Mouse (Mus musculus) myocyte (in vitro differentiated cells): ENCODE data around the gene Patz1. TPM values are rescaled to one million over a fixed set of nuclear protein-coding genes. Genes with fewer than 3 reads are reported as not detected.

ENCODE experiments used
- H3K27me3 ChIP-seq: one replicate; pipeline ENCODE4 v1.6.1; 2011; ENCODE audit not compliant: control insufficient read depth, insufficient read depth, insufficient read length
- H3K36me3 ChIP-seq: one replicate; pipeline ENCODE4 v1.6.1; 2011; ENCODE audit not compliant: control insufficient read depth, insufficient read depth
- H3K4me2 ChIP-seq: one replicate; pipeline ENCODE4 v1.6.1; 2011; ENCODE audit warnings: low read depth, control low read depth
- H3K4me3 ChIP-seq: one replicate; pipeline ENCODE4 v1.5.1; 2011; ENCODE audit warnings: mild to moderate bottlenecking, control low read depth, moderate library complexity
- H3K79me2 ChIP-seq: one replicate; pipeline ENCODE4 v1.6.1; 2011; ENCODE audit not compliant: control insufficient read depth, insufficient read depth
- H3ac ChIP-seq: one replicate; pipeline ENCODE4 v1.6.1; 2011; ENCODE audit not compliant: control insufficient read depth, insufficient read length
- CEBPB ChIP-seq: IDR thresholded peaks from 2 replicates; pipeline ENCODE4 v1.6.1; 2011; ENCODE audit warnings: mild to moderate bottlenecking, moderate library complexity; ENCODE audit not compliant: poor library complexity, insufficient read depth, severe bottlenecking
- E2F4 ChIP-seq: IDR thresholded peaks from one replicate; pipeline ENCODE4 v1.6.1; 2011; ENCODE audit warnings: mild to moderate bottlenecking, control low read depth, moderate library complexity; ENCODE audit not compliant: insufficient read depth
- MAX ChIP-seq: IDR thresholded peaks from one replicate; pipeline ENCODE4 v1.6.1; 2011; ENCODE audit warnings: low read depth, mild to moderate bottlenecking, control low read depth
- MYOD1 ChIP-seq, 3 experiments: IDR thresholded peaks; one replicate each; pipeline ENCODE4 v1.6.1; 2011; ENCODE audit warnings: control low read depth in 2 of 3, low read depth in 2 of 3, mild to moderate bottlenecking in 2 of 3, moderate library complexity in 1 of 3; ENCODE audit not compliant: insufficient read length in 2 of 3, control insufficient read depth in 1 of 3
- MYOG ChIP-seq, 3 experiments: IDR thresholded peaks; one replicate each; pipeline ENCODE4 v1.6.1; 2011; ENCODE audit warnings: control low read depth in 2 of 3, low read depth in 2 of 3, mild to moderate bottlenecking in 2 of 3; ENCODE audit not compliant: insufficient read length in 2 of 3, control insufficient read depth in 1 of 3, insufficient read depth in 1 of 3
- POLR2A ChIP-seq: IDR thresholded peaks from one replicate; pipeline ENCODE4 v1.6.1; 2011; ENCODE audit warnings: low read depth, mild to moderate bottlenecking, control low read depth, moderate library complexity; ENCODE audit not compliant: insufficient read length
- POLR2AphosphoS2 ChIP-seq: IDR thresholded peaks from one replicate; pipeline ENCODE4 v1.6.1; 2011; ENCODE audit warnings: low read depth, control low read depth; ENCODE audit not compliant: insufficient read length
- REST ChIP-seq: IDR thresholded peaks from one replicate; pipeline ENCODE4 v1.6.1; 2011; ENCODE audit warnings: mild to moderate bottlenecking, control low read depth, moderate library complexity; ENCODE audit not compliant: insufficient read depth, insufficient read length
- SRF ChIP-seq: IDR thresholded peaks from one replicate; pipeline ENCODE4 v1.6.1; 2011; ENCODE audit warnings: low read depth; ENCODE audit not compliant: control insufficient read depth, insufficient read length
- TCF12 ChIP-seq: IDR thresholded peaks from one replicate; pipeline ENCODE4 v1.6.1; 2011; ENCODE audit warnings: mild to moderate bottlenecking, control low read depth; ENCODE audit not compliant: poor library complexity, insufficient read depth, severe bottlenecking
- TCF3 ChIP-seq: IDR thresholded peaks from one replicate; pipeline ENCODE4 v1.6.1; 2011; ENCODE audit warnings: low read depth, control low read depth; ENCODE audit not compliant: insufficient read length
- USF1 ChIP-seq: IDR thresholded peaks from one replicate; pipeline ENCODE4 v1.6.1; 2011; ENCODE audit warnings: low read depth, mild to moderate bottlenecking, control low read depth, moderate library complexity
- polyA plus RNA-seq: library from polyadenylated mRNA; unstranded; fragments of >200 nt; fragmentation: generic; extraction: Trizol; gene quantifications from one replicate; pipeline ENCODE4 v1.2.1, GENCODE M21; 2012; ENCODE audit warnings: missing spikeins

The Patz1 gene
- polyA plus RNA-seq, 1 experiment: 14.5 TPM

- H3K4me3 ChIP-seq: no peak overlapping the region
- H3K79me2 ChIP-seq: no peaks in the 10 kb centered on the region
- no peak overlapping the region for H3ac ChIP-seq
- H3K4me2 ChIP-seq: no peak overlapping the region
- H3K27me3 ChIP-seq: no peaks in the 10 kb centered on the region
- TF ChIP-seq E2F4: no peak
- TF ChIP-seq MAX: no peak
- no peak for TF ChIP-seq POLR2A
- TF ChIP-seq TCF3: no peak
- TF ChIP-seq CEBPB: no peak
- no peak for TF ChIP-seq POLR2AphosphoS2
- no peak for TF ChIP-seq MYOG (IDR thresholded peaks at IDR 0.05; ENCODE audit: control insufficient read depth in 1 of 3, insufficient read depth in 1 of 3, insufficient read length in 2 of 3, low read depth in 2 of 3)
- no peak for TF ChIP-seq MYOD1 (IDR thresholded peaks at IDR 0.05; ENCODE audit: control insufficient read depth in 1 of 3, insufficient read length in 2 of 3, low read depth in 2 of 3)
- no peak for TF ChIP-seq REST
- no peak for TF ChIP-seq TCF12
- no peak for TF ChIP-seq SRF
- TF ChIP-seq USF1: no peak
- peaks cover 9% of the 10 kb centered on the region for H3K36me3 ChIP-seq
These were observed 23.1 kb downstream of the Patz1 start for GRCm38 (mm10) chr11:3311586-3312347.

GRCm38 (mm10) chr11:3313294-3313693 lies 24.6 kb downstream of the Patz1 start:
- Histone ChIP-seq H3K4me3 (no peak overlapping the region), H3K79me2 (no peaks in the 10 kb centered on the region), H3K36me3 (peaks cover 8% of the 10 kb centered on the region), H3K27me3 (no peaks in the 10 kb centered on the region), H3ac (no peak overlapping the region), H3K4me2 (no peak overlapping the region)
- TF ChIP-seq POLR2A (no peak), TCF3 (no peak), MAX (no peak), REST (no peak), CEBPB (no peak), MYOG (IDR thresholded peaks at IDR 0.05; ENCODE audit: control insufficient read depth in 1 of 3, insufficient read depth in 1 of 3, insufficient read length in 2 of 3, low read depth in 2 of 3) (no peak), TCF12 (no peak), MYOD1 (IDR thresholded peaks at IDR 0.05; ENCODE audit: control insufficient read depth in 1 of 3, insufficient read length in 2 of 3, low read depth in 2 of 3) (no peak), E2F4 (no peak), SRF (no peak), USF1 (no peak), POLR2AphosphoS2 (no peak)

GRCm38 (mm10) chr11:3314148-3314547 lies 25.5 kb downstream of the Patz1 start:
- TF ChIP-seq MAX (no peak), POLR2AphosphoS2 (no peak), TCF12 (no peak), REST (no peak), SRF (no peak), TCF3 (no peak), USF1 (no peak), MYOD1 (IDR thresholded peaks at IDR 0.05; ENCODE audit: control insufficient read depth in 1 of 3, insufficient read length in 2 of 3, low read depth in 2 of 3) (no peak), E2F4 (no peak), CEBPB (no peak), MYOG (IDR thresholded peaks at IDR 0.05; ENCODE audit: control insufficient read depth in 1 of 3, insufficient read depth in 1 of 3, insufficient read length in 2 of 3, low read depth in 2 of 3) (no peak)

GRCm38 (mm10) chr11:3318286-3318685 lies 29.6 kb downstream of the Patz1 start:
- no peak overlapping the region for H3K4me3 ChIP-seq
- no peak overlapping the region for H3K4me2 ChIP-seq
- no peak for TF ChIP-seq TCF12
- no peak for TF ChIP-seq TCF3
- TF ChIP-seq REST: no peak
- no peak for TF ChIP-seq SRF
- TF ChIP-seq MAX: no peak
- no peak for TF ChIP-seq MYOD1 (IDR thresholded peaks at IDR 0.05; ENCODE audit: control insufficient read depth in 1 of 3, insufficient read length in 2 of 3, low read depth in 2 of 3)
- no peak for TF ChIP-seq POLR2AphosphoS2
- no peak for TF ChIP-seq POLR2A
- no peak for TF ChIP-seq USF1
- TF ChIP-seq CEBPB: no peak
- TF ChIP-seq E2F4: no peak
- H3K27me3 ChIP-seq: no peaks in the 10 kb centered on the region
- H3K79me2 ChIP-seq: no peaks in the 10 kb centered on the region
- H3ac ChIP-seq: no peak overlapping the region
- H3K36me3 ChIP-seq: no peaks in the 10 kb centered on the region

More at GRCm38 (mm10) chr11:3314148-3314547, 25.5 kb downstream of the Patz1 start:
- Histone ChIP-seq H3ac (no peak overlapping the region), H3K4me2 (no peak overlapping the region), H3K79me2 (no peaks in the 10 kb centered on the region), H3K36me3 (no peaks in the 10 kb centered on the region), H3K4me3 (no peak overlapping the region), H3K27me3 (no peaks in the 10 kb centered on the region)

GRCm38 (mm10) chr11:3328271-3328670 lies 39.6 kb downstream of the Patz1 start:
- Histone ChIP-seq H3K36me3 (no peaks in the 10 kb centered on the region), H3K27me3 (no peaks in the 10 kb centered on the region), H3K4me3 (no peak overlapping the region), H3K79me2 (no peaks in the 10 kb centered on the region), H3ac (no peak overlapping the region), H3K4me2 (no peak overlapping the region)
- TF ChIP-seq TCF3: no peak
- no peak for TF ChIP-seq TCF12
- no peak for TF ChIP-seq MYOG (IDR thresholded peaks at IDR 0.05; ENCODE audit: control insufficient read depth in 1 of 3, insufficient read depth in 1 of 3, insufficient read length in 2 of 3, low read depth in 2 of 3)
- no peak for TF ChIP-seq MYOD1 (IDR thresholded peaks at IDR 0.05; ENCODE audit: control insufficient read depth in 1 of 3, insufficient read length in 2 of 3, low read depth in 2 of 3)
- no peak for TF ChIP-seq USF1
- TF ChIP-seq MAX: no peak
- no peak for TF ChIP-seq POLR2AphosphoS2
- no peak for TF ChIP-seq E2F4
- no peak for TF ChIP-seq REST
- no peak for TF ChIP-seq CEBPB
- no peak for TF ChIP-seq SRF
